Mouse (Mus musculus) stomach, postnatal 0 days (tissue): ENCODE measurements around the gene Atp2a2. TPM values are rescaled to one million over a fixed set of nuclear protein-coding genes. Genes with fewer than 3 reads are reported as not detected.

Source experiments
- ATAC-seq: fragments of 200-750 bp; cut with Nextera tagmentation; 2 replicates; pipeline ENCODE4 v1.8.0; 2017; ENCODE audit not compliant: low FRiP score, low TSS enrichment
- DNase-seq: peaks from one replicate; pipeline ENCODE4 v3.0.0-alpha.2; 2016; ENCODE audit warnings: low spot score
- H3K27ac ChIP-seq: fragments of 300-500 bp; sonication (generic); replicated peaks from 2 replicates; pipeline ENCODE4 v1.5.1; 2014; ENCODE audit warnings: mild to moderate bottlenecking, control low read depth
- H3K27me3 ChIP-seq: fragments of 300-500 bp; sonication (generic); 2 replicates; pipeline ENCODE4 v1.6.1; 2014; ENCODE audit warnings: low read length; ENCODE audit not compliant: control insufficient read depth, insufficient read depth
- H3K36me3 ChIP-seq: fragments of 300-500 bp; sonication (generic); 2 replicates; pipeline ENCODE4 v1.6.1; 2014; ENCODE audit warnings: low read length, mixed read lengths; ENCODE audit not compliant: control insufficient read depth, insufficient read depth
- H3K4me1 ChIP-seq: fragments of 300-500 bp; sonication (generic); replicated peaks from 2 replicates; pipeline ENCODE4 v1.6.1; 2014; ENCODE audit warnings: antibody characterized with exemption; ENCODE audit not compliant: control insufficient read depth, insufficient read depth
- H3K4me2 ChIP-seq: fragments of 300-500 bp; sonication (generic); replicated peaks from 2 replicates; pipeline ENCODE4 v1.6.1; 2014; ENCODE audit warnings: low read depth, mild to moderate bottlenecking, control low read depth, moderate library complexity
- H3K4me3 ChIP-seq: fragments of 300-500 bp; sonication (generic); 2 replicates; pipeline ENCODE4 v1.5.1; 2014; ENCODE audit warnings: low read depth, low read length, control low read depth
- H3K9ac ChIP-seq: fragments of 300-500 bp; sonication (generic); 2 replicates; pipeline ENCODE4 v1.6.1; 2014; ENCODE audit warnings: mild to moderate bottlenecking, low read length, control low read depth, mixed read lengths
- H3K9me3 ChIP-seq: fragments of 300-500 bp; sonication (generic); 2 replicates; pipeline ENCODE4 v1.6.1; 2016; ENCODE audit warnings: low read length; ENCODE audit not compliant: control insufficient read depth
- CTCF ChIP-seq: IDR thresholded peaks from 2 replicates; pipeline ENCODE4 v1.5.1; 2016; ENCODE audit warnings: antibody characterized with exemption, low read depth, mild to moderate bottlenecking, moderate library complexity
- EP300 ChIP-seq: optimal IDR thresholded peaks from 2 replicates; pipeline ENCODE3; 2016; ENCODE audit warnings: antibody characterized with exemption
- WGBS: fragments of 180-500 bp; shearing (Covaris S2); extraction: QIAGEN DNeasy Blood & Tissue Kit; methylation state at CpG from one replicate; pipeline ENCODE4 v1.1.7; 2014; 5-methylcytosine and 5-hydroxymethylcytosine counted together
- polyA plus RNA-seq: library from polyadenylated mRNA; unstranded; fragments of >200 nt; fragmentation: Nextera tagmentation; extraction: Ambion mirVana; gene quantifications from 2 replicates; pipeline ENCODE4 v1.2.1, GENCODE M21; 2015

Atp2a2 gene
- polyA plus RNA-seq, 1 experiment from 2014 or later = 24.0 TPM

GRCm38 (mm10) chr5:122543392-122543791 lies 41.4 kb upstream of the Atp2a2 start:
- no peak for ATAC-seq

GRCm38 (mm10) chr5:122541871-122542270 lies 39.8 kb upstream of the Atp2a2 start:
- no peaks in the 10 kb centered on the region for H3K27me3 ChIP-seq
- no peaks in the 10 kb centered on the region for H3K36me3 ChIP-seq
- peak; percentile 66 for DNase-seq
- TF ChIP-seq CTCF (no peak), EP300 (no peak)
- no peak overlapping the region for H3K27ac ChIP-seq
- peak; percentile 91 for ATAC-seq
- no peak overlapping the region for H3K4me3 ChIP-seq
- no peaks in the 10 kb centered on the region for H3K9me3 ChIP-seq
- H3K4me1 ChIP-seq = no peaks in the 10 kb centered on the region
- H3K4me2 ChIP-seq = no peak overlapping the region
- WGBS = 53% methylated on average over 8 of the region's 8 CpGs
- no peak overlapping the region for H3K9ac ChIP-seq

More at GRCm38 (mm10) chr5:122543392-122543791, 41.4 kb upstream of the Atp2a2 start:
- no peak for TF ChIP-seq EP300
- no peak for TF ChIP-seq CTCF
- H3K36me3 ChIP-seq = no peaks in the 10 kb centered on the region
- H3K27me3 ChIP-seq = no peaks in the 10 kb centered on the region
- no peaks in the 10 kb centered on the region for H3K9me3 ChIP-seq
- no peak overlapping the region for H3K4me3 ChIP-seq
- H3K4me1 ChIP-seq = no peaks in the 10 kb centered on the region
- DNase-seq = no peak
- no peak overlapping the region for H3K9ac ChIP-seq
- no peak overlapping the region for H3K4me2 ChIP-seq
- 80% methylated on average over 6 of the region's 6 CpGs for WGBS
- no peak overlapping the region for H3K27ac ChIP-seq

- no peak overlapping the region for H3K4me3 ChIP-seq
- no peak overlapping the region for H3K4me2 ChIP-seq
- no peaks in the 10 kb centered on the region for H3K4me1 ChIP-seq
- 93% methylated on average over 11 of the region's 11 CpGs for WGBS
- TF ChIP-seq EP300 (no peak), CTCF (no peak)
- H3K9ac ChIP-seq = no peak overlapping the region
- no peak for DNase-seq
- no peaks in the 10 kb centered on the region for H3K9me3 ChIP-seq
- ATAC-seq = no peak
- no peaks in the 10 kb centered on the region for H3K27me3 ChIP-seq
- H3K27ac ChIP-seq = no peak overlapping the region
- no peaks in the 10 kb centered on the region for H3K36me3 ChIP-seq
Observed at GRCm38 (mm10) chr5:122538077-122538476, 36.1 kb upstream of the Atp2a2 start.

GRCm38 (mm10) chr5:122537654-122538053 lies 35.6 kb upstream of the Atp2a2 start:
- no peak overlapping the region for H3K4me3 ChIP-seq
- TF ChIP-seq CTCF = no peak
- no peak for TF ChIP-seq EP300
- H3K27ac ChIP-seq = no peak overlapping the region
- 86% methylated on average over 5 of the region's 5 CpGs for WGBS
- H3K4me2 ChIP-seq = no peak overlapping the region
- DNase-seq (no peak), ATAC-seq (no peak)
- no peaks in the 10 kb centered on the region for H3K27me3 ChIP-seq
- H3K9me3 ChIP-seq = no peaks in the 10 kb centered on the region
- H3K4me1 ChIP-seq = no peaks in the 10 kb centered on the region
- no peaks in the 10 kb centered on the region for H3K36me3 ChIP-seq
- no peak overlapping the region for H3K9ac ChIP-seq

GRCm38 (mm10) chr5:122533884-122534283 lies 31.9 kb upstream of the Atp2a2 start:
- Histone ChIP-seq H3K9ac (no peak overlapping the region), H3K4me3 (no peak overlapping the region), H3K9me3 (no peaks in the 10 kb centered on the region), H3K36me3 (no peaks in the 10 kb centered on the region), H3K4me2 (no peak overlapping the region), H3K4me1 (peaks cover 12% of the 10 kb centered on the region), H3K27ac (no peak overlapping the region), H3K27me3 (no peaks in the 10 kb centered on the region)
- WGBS = 79% methylated on average over 8 of the region's 8 CpGs
- TF ChIP-seq CTCF (no peak), EP300 (no peak)
- ATAC-seq = no peak
- no peak for DNase-seq

GRCm38 (mm10) chr5:122529913-122530604 lies 28.0 kb upstream of the Atp2a2 start:
- 52% methylated on average over 9 of the region's 9 CpGs for WGBS
- DNase-seq (peak; percentile 53), ATAC-seq (peak; percentile 33; the same call in 1 of the 2 replicates)
- no peaks in the 10 kb centered on the region for H3K9me3 ChIP-seq
- H3K4me2 ChIP-seq = no peak overlapping the region
- no peaks in the 10 kb centered on the region for H3K27me3 ChIP-seq
- H3K4me3 ChIP-seq = no peak overlapping the region
- no peak for TF ChIP-seq EP300
- no peak for TF ChIP-seq CTCF
- H3K27ac ChIP-seq = peak overlapping the region; percentile 96
- H3K36me3 ChIP-seq = no peaks in the 10 kb centered on the region
- H3K4me1 ChIP-seq = peaks cover 39% of the 10 kb centered on the region
- no peak overlapping the region for H3K9ac ChIP-seq
